Mouse (Mus musculus): ENCODE data around the gene Tmem88.

Tmem88 gene

DNA sequence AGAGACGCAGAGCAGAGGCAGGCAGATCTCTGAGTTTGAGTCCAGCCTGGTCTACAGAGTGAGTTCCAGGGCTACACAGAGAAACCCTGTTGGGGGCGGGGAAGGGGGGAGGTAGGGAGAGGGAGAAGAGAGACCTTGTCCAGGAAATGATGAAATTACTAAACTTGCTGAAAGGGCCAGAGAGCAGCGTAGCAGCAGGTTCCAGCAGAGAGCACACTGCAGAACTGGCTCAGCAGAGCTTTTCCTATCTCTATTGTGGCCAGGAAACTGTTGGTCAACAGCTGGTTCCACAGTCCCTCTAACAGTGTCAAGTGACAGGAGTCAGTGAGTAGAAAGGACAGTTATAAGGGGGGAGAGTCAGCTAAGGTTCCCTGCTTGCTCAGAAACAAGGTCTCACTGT lies 18.4 kb downstream of the Tmem88 start:
- DNase-seq (ENCODE audit: low spot score): peak; percentile 56

DNA sequence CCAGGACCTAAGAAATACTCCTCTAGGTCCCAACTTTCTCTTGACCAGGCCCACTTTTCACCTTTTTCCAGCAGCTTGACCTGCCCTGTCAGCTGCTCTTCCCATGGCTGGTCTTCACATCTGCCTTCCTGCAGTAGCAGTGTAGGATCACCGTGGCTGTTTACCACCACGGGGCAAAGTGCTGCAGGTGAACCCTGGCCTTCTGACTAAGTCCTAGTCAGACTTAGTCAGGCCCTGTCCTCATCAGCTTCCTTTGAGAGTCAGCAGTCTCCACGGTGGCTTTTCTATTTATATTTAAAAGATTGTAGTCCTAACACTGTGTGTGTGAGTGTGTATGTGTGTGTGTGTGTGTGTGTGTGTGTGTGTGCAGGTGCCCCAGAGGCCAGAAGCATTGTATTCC lies 20.3 kb downstream of the Tmem88 start:
- peak; percentile 82 for DNase-seq (ENCODE audit: low spot score)

DNA sequence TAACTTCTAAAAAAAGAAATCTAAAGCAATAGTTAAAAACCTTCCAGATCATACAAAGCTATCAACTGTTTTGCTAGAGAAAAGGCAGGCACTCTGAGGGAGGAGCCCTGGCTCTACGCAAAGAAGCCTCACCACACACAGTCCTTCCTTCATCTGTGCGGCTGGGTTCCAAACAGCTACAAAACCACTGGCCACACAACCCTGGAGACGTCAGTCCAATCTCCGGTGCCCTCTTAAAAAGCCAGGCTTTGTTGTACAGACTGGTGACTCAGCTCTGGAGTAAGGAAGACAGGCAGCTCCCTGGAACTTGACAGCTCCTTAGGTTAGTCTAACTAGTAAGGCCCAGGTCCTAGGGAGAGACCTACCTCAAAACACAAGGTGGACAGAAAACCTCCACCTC lies 22.4 kb downstream of the Tmem88 start:
- DNase-seq (ENCODE audit: low spot score): no peak

GRCm38 (mm10) chr11:69373223-69373965 lies 24.6 kb downstream of the Tmem88 start:
- DNase-seq (ENCODE audit: low spot score): no peak

- no peak for DNase-seq (ENCODE audit: low spot score)
Measured at GRCm38 (mm10) chr11:69372780-69373170, 25.3 kb downstream of the Tmem88 start.

DNA sequence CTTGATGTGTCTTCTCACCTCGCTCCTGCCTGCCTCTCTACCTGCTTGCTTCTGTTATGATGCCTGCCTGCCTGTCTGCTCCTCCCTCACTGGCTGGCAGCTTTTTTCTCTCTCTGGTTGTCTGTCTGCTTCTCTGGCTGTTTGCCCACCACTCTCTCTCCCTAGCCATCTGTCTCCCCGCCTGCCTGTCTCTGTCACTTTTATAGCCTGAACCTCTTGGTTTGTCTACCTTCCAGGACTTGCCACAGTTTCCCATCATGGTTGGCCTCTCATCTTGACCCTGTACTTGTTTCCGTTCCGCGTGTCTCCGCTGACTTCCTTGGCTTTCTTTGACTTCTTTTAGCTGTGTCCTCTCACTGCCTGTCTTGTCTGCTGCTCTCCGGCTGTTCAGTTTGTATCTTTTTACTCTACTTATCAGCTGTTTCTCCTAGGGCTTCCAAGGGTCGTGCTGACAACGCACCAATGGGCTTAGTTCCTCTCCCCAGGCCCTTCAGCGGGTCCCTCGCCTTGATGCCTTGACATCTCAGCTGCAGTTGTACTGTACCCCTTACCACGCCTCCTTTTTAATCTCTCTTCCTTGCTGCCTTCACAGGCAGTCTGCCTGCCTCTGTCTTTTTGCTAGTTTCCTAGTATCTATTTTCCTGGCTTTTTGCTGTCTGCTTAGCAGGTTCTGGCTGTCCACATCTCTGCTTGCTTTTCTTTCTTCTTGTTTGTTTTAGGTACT lies 25.8 kb downstream of the Tmem88 start:
- DNase-seq (ENCODE audit: low spot score): peak; percentile 51

DNA sequence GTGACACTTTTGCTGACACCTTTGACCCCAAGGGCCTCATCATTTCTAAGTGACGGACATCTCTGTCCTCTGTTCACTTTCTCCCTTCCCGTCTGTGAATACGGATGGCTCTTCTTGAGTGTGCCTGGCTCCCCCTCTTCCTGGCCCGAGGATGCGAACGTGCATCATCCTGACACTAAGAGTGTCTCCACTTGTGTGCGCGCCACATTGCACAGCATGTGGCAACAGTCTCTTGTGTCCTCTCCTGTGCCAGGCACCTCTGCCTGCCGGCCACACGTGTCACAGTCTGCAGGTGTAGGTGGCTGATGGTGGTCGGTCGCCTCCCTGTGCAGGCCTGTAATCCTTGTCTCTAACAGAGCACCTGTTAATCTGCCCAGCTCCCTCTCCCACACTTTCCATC lies 26.4 kb downstream of the Tmem88 start:
- DNase-seq (ENCODE audit: low spot score): no peak

DNA sequence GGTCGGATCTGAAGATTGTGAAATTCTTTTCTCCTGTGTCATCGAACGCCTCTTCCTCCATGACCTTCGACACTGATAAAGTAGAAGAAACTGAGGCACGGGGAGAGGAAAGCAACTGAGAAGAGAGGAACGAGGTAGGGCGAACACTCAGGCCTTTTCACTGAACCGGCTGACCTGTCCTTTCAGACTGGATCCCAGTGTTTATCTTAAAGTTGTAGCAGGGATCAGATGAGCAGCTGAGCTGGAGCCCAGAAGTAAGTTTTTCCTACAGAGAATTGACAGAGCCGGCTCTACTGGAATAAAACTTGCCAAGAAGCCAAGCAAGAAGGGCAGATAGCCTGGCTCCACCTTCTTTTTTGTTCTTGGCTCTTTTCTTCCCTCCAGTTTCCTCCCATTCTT lies 27.2 kb downstream of the Tmem88 start:
- no peak for DNase-seq (ENCODE audit: low spot score)

DNA sequence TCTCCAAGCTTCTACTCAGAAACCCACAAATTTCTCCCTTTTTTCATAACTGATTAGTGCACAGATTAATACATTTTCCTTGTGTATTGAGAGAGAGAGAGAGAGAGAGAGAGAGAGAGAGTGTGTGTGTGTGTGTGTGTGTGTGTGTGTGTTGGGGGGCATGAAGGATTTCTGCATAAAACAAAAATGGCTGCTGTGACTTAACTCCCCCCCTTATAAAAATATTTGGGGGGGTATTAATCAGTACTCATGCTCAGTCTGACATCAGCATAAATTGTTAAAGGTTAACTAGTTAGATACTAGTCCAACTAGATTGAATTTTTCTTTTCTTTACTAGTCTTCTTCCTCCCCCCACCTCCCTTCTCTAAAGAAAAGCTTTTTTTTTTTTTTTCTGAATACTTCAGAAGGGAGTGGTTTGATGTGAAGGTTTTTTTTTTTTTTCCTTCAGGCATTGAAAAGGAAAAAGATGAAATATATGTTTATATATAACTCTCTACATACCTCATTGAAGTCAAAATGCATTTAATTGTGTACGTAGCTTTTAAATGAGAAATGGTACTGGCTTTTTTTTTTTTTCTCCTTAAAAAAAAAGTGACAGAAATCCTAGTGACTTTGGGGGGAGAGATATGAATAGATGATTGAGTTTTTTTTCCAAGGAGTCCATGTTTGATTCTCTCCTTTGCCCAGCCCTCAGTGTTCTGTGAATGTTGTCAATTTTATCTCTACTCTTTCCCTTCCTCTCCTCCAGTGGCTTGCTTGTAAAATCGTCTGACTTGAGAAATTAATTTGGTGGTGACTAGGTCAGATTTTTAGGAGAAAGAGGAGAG lies 27.8 kb downstream of the Tmem88 start:
- DNase-seq (ENCODE audit: low spot score): no peak

DNA sequence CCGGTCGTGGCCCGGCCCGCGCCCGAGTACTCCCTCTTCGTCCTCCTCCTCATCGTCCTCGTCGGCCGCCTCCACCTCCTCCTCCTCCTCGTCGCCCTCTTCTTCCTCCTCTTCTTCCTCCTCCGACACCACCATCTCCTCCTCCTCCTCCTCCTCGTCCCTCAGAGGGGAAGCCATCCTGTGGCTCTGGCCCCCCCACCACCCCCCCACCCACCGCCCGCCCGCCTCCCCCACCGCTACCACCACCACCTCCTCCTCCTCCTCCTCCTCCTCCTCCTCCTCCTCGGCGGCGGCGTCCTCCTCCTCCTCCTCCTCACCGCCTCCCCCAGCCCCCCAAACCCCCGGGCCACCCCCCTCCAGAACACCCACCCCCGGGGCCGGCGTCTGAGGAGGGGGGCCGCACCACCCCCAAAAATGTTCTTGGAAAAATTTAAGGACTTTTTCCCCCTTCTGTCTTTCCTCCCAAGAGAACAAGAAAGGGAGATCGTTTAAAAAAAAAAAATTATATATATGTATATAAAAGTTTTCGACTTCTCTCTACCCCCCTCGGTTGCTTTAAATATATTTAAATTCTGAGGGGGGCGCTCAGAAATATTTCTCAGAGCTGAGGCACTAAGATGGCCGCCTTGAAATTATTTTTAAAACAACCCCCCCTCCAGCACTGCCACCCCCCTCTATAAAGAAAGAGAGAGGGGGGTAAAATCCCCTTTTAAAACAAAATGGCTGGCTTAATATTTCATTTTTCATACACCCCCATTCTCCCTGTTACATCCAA lies 28.6 kb downstream of the Tmem88 start, which contains the start of gene Chd3:
TSS of gene Chd3 (minus strand) at position 192 of the 775 bp plus-strand sequence.
- peak; percentile 47 for DNase-seq (ENCODE audit: low spot score)

- peak; percentile 58 for DNase-seq (ENCODE audit: low spot score)
Measured at GRCm38 (mm10) chr11:69368356-69369214, 29.4 kb downstream of the Tmem88 start.

- DNase-seq (ENCODE audit: low spot score): peak; percentile 64
Measured at GRCm38 (mm10) chr11:69367616-69368355, 30.2 kb downstream of the Tmem88 start.

DNA sequence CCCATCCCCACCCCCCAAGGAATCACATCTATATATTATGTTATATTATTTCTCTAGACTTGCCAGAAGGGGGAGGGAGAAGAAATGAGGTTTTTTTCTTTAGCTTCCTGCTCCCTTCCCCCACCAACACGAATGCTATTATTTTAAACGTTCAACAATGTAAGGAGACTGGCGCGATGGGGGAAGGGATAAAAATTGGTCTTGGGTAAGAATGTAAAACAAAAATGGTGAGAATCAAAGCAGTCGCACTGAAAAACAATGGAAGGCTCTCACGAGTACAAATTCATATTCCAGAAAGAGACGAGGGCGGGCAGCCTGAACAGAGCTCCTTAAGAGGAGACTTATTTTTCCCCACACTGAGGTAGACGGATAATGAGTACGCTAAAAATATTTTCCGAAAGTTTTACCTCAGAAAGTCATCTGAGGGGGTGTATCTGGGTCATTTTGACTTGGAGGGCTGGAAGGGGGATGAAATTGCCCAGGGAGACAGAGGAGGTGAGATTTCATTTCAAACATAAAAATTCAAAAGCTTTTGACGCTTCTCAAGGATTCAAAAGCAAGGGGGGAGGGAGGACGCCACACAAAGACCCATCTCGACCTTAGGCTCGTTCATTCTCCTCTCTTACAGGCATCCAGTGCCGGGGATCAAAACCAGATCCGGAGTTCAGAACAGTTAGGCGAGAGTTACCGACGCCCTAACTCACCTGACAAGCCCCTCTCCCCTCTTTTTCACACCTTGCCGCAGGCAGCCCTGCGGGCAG lies 31.0 kb downstream of the Tmem88 start:
- no peak for DNase-seq (ENCODE audit: low spot score)

- DNase-seq (ENCODE audit: low spot score): peak; percentile 91
Measured at GRCm38 (mm10) chr11:69366157-69366854, 31.7 kb downstream of the Tmem88 start.

DNA sequence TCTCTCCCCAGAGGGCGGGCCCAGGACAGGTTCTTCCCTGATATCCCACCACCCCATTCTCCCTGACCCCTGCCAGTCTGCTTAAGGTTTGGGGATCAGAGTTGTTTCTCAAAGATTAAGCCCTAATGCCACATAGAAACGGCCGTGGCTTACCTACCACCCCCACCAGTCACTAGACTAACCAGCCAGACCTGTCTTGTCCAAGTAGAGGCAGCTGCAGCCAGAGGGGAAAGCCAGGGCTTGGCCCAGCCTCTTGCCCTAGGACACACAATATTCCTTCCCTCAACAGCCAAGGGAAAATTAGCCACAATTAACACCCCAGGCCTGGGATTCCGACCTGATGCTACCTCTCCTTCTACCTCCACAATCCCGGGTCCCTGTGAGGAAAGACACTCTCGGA lies 32.3 kb downstream of the Tmem88 start:
- DNase-seq (ENCODE audit: low spot score): no peak

DNA sequence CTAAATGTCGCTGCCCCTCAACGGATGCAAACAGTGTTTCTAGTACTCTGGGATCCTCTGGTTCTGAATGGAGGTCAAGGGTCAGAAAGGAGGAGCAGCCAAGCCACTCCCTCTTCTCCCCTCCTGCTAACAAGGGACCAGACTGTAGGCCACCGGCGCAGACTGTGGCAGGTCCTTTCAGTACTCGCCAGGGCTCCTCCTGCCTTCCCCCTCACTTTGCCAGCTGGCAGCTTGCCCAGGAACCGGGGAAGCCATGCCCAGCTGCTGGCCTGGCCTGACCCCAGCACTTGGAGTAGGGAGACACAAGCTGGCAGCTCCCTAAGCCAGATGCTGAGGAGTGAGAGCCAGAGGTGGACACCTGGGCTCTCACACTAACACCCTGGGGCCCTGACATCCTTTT lies 33.1 kb downstream of the Tmem88 start:
- DNase-seq (ENCODE audit: low spot score): peak; percentile 80

DNA sequence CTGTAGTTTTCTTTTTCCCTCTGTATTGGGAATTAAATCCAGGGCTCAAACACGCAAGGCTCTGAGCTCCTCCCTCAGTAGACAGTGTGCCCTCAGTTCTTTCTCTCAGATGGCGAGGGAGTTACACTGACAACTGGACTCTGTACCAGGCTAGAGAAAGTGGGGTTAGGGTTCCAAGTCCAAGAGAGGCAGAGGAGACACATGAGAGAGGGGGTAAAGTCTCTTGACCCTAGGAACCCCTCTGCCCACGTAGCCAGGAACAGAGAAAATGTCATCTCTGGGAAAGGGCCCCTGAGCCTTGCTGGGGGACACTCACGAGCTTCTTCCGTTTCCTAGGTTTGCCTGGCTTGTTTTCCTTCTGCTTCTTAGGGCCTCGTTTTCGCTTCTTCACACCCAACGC lies 33.7 kb downstream of the Tmem88 start:
- peak; percentile 59 for DNase-seq (ENCODE audit: low spot score)

DNA sequence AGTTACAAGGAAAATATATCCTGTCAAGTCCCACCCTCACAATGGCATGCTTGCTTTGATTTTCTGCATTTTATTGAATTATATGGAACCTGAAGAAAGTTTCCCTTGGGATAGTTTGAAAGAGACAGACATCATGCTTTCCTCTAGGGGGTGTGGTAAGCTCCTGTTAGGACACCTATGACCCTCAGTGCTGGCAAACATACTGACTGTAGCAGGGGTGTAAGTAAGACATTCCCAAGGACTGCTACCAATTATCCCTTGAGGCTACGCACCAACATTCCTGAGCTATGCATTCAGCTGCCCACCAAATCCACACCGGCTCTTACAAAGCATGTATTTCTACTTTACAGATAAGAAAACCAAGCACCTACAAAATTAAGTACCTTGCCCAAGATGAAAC lies 35.6 kb downstream of the Tmem88 start:
- DNase-seq (ENCODE audit: low spot score): no peak

- DNase-seq (ENCODE audit: low spot score): no peak
Measured at GRCm38 (mm10) chr11:69362021-69362420, 36.0 kb downstream of the Tmem88 start.

Data from yolk sac, embryonic 10.5 days (tissue).